Mouse (Mus musculus) hindbrain, embryonic 11.5 days (tissue): Measurements from ENCODE around the gene Pycr1. TPM values are rescaled to one million over a fixed set of nuclear protein-coding genes. Genes with fewer than 3 reads are reported as not detected.
"Not testable (repeated sequence)": the region's sequence is repeated elsewhere in the genome, so short reads cannot be mapped to it uniquely, and the experiment has no call there.

Experiments
- ATAC-seq: fragments of 200-750 bp; cut with Nextera tagmentation; 2 replicates; pipeline ENCODE4 v1.8.0; 2017; ENCODE audit warnings: mild to moderate bottlenecking, moderate TSS enrichment, moderate library complexity; ENCODE audit not compliant: low FRiP score
- DNase-seq: peaks from one replicate; pipeline ENCODE4 v3.0.0-alpha.2; 2015; ENCODE audit warnings: low spot score
- H3K27ac ChIP-seq: fragments of 300-500 bp; sonication (generic); 2 replicates; pipeline ENCODE4 v1.5.1; 2014; ENCODE audit warnings: mild to moderate bottlenecking, low read depth, low read length
- H3K27me3 ChIP-seq: fragments of 300-500 bp; sonication (generic); 2 replicates; pipeline ENCODE4 v1.6.1; 2014; ENCODE audit warnings: mild to moderate bottlenecking, low read length, moderate library complexity, mixed read lengths; ENCODE audit not compliant: control insufficient read depth, insufficient read depth
- H3K36me3 ChIP-seq: fragments of 300-500 bp; sonication (generic); 2 replicates; pipeline ENCODE4 v1.6.1; 2014; ENCODE audit warnings: mild to moderate bottlenecking, low read length, moderate library complexity, mixed read lengths; ENCODE audit not compliant: control insufficient read depth, insufficient read depth
- H3K4me1 ChIP-seq: fragments of 300-500 bp; sonication (generic); replicated peaks from 2 replicates; pipeline ENCODE4 v1.6.1; 2014; ENCODE audit warnings: low read length, mixed read lengths; ENCODE audit not compliant: control insufficient read depth, insufficient read depth
- H3K4me2 ChIP-seq: fragments of 300-500 bp; sonication (generic); replicated peaks from 2 replicates; pipeline ENCODE4 v1.6.1; 2014; ENCODE audit warnings: mild to moderate bottlenecking, low read depth, low read length
- H3K4me3 ChIP-seq: fragments of 300-500 bp; sonication (generic); 2 replicates; pipeline ENCODE4 v1.5.1; 2014; ENCODE audit warnings: low read depth, low read length
- H3K9ac ChIP-seq: fragments of 300-500 bp; sonication (generic); 2 replicates; pipeline ENCODE4 v1.6.1; 2014; ENCODE audit warnings: low read depth, low read length
- H3K9me3 ChIP-seq: fragments of 300-500 bp; sonication (generic); 2 replicates; pipeline ENCODE4 v1.6.1; 2016; ENCODE audit warnings: low read length; ENCODE audit not compliant: control insufficient read depth
- WGBS: fragments of 180-500 bp; shearing (Covaris S2); extraction: QIAGEN DNeasy Blood & Tissue Kit; methylation state at CpG from one replicate; pipeline ENCODE4 v1.1.7; 2014; 5-methylcytosine and 5-hydroxymethylcytosine counted together
- polyA plus RNA-seq: library from polyadenylated mRNA; unstranded; fragments of >200 nt; fragmentation: Nextera tagmentation; extraction: Ambion mirVana; gene quantifications from 2 replicates; pipeline ENCODE4 v1.2.1, GENCODE M21; 2014

Pycr1 gene
- polyA plus RNA-seq, 1 experiment from 2014 or later, result 28.2 TPM

- H3K4me1 ChIP-seq, result peaks cover 4% of the 10 kb centered on the region; the same call in 1 of the 2 replicates
- H3K36me3 ChIP-seq, result peaks cover 4% of the 10 kb centered on the region; the same call in 1 of the 2 replicates
- H3K4me3 ChIP-seq, result no peak overlapping the region
- no peak for DNase-seq
- no peak overlapping the region for H3K9ac ChIP-seq
- H3K27me3 ChIP-seq, result no peaks in the 10 kb centered on the region
- no peak overlapping the region for H3K4me2 ChIP-seq
- no peak overlapping the region for H3K27ac ChIP-seq
- no peaks in the 10 kb centered on the region for H3K9me3 ChIP-seq
- no peak for ATAC-seq
- WGBS, result 93% methylated on average over 4 of the region's 4 CpGs
These were observed 33.4 kb upstream of the Pycr1 start for GRCm38 (mm10) chr11:120676951-120677350.

- H3K4me1 ChIP-seq, ATAC-seq, H3K27me3 ChIP-seq, H3K36me3 ChIP-seq, H3K9me3 ChIP-seq, H3K4me2 ChIP-seq, H3K27ac ChIP-seq, H3K4me3 ChIP-seq, DNase-seq, H3K9ac ChIP-seq: not testable (repeated sequence)
- 83% methylated on average over 3 of the region's 5 CpGs for WGBS
These were observed 32.3 kb upstream of the Pycr1 start for GRCm38 (mm10) chr11:120675875-120676274.

GRCm38 (mm10) chr11:120673594-120674122 lies 30.1 kb upstream of the Pycr1 start:
- Histone ChIP-seq H3K9ac (peak overlapping the region; percentile 67), H3K9me3 (no peaks in the 10 kb centered on the region), H3K4me2 (peak overlapping the region; percentile 77), H3K27ac (peak overlapping the region; percentile 85), H3K4me3 (peak overlapping the region; percentile 75), H3K27me3 (no peaks in the 10 kb centered on the region), H3K36me3 (peaks cover 4% of the 10 kb centered on the region; the same call in 1 of the 2 replicates), H3K4me1 (peaks cover 4% of the 10 kb centered on the region; the same call in 1 of the 2 replicates)
- WGBS, result 41% methylated on average over 12 of the region's 12 CpGs
- no peak; the same call in 1 of the 2 replicates for ATAC-seq
- DNase-seq, result no peak

GRCm38 (mm10) chr11:120672687-120673593 lies 29.4 kb upstream of the Pycr1 start, which contains the start of gene Aspscr1:
Gene Aspscr1, plus strand, starts transcription at chr11:120672973.
- WGBS, result under 1% methylated on average over 72 of the region's 83 CpGs

GRCm38 (mm10) chr11:120666617-120667016 lies 23.0 kb upstream of the Pycr1 start:
- Histone ChIP-seq H3K4me3 (no peak overlapping the region), H3K4me1 (no peaks in the 10 kb centered on the region), H3K4me2 (no peak overlapping the region), H3K36me3 (no peaks in the 10 kb centered on the region), H3K9me3 (no peaks in the 10 kb centered on the region), H3K9ac (no peak overlapping the region), H3K27ac (no peak overlapping the region), H3K27me3 (peaks cover 17% of the 10 kb centered on the region)
- ATAC-seq (no peak), DNase-seq (no peak)
- 15% methylated on average over 3 of the region's 3 CpGs for WGBS

More at GRCm38 (mm10) chr11:120672687-120673593, 29.4 kb upstream of the Pycr1 start, which contains the start of gene Aspscr1:
- Histone ChIP-seq H3K9ac (peak within 1 kb of the TSS; percentile 67), H3K36me3 (no peaks in the 10 kb centered on the region; the same call in 1 of the 2 replicates), H3K4me2 (peak within 1 kb of the TSS; percentile 77), H3K27ac (peak within 1 kb of the TSS; percentile 85), H3K27me3 (no peaks in the 10 kb centered on the region), H3K4me1 (peaks cover 4% of the 10 kb centered on the region; the same call in 1 of the 2 replicates), H3K9me3 (no peaks in the 10 kb centered on the region), H3K4me3 (peak within 1 kb of the TSS; percentile 75)
- DNase-seq, result peak; percentile 97
- ATAC-seq, result peak; percentile 97

GRCm38 (mm10) chr11:120665406-120665805 lies 21.8 kb upstream of the Pycr1 start:
- 63% methylated on average over 3 of the region's 3 CpGs for WGBS
- H3K4me2 ChIP-seq, result no peak overlapping the region
- DNase-seq (no peak), ATAC-seq (no peak)
- no peaks in the 10 kb centered on the region for H3K36me3 ChIP-seq
- H3K27me3 ChIP-seq, result peaks cover 29% of the 10 kb centered on the region
- no peak overlapping the region for H3K9ac ChIP-seq
- no peak overlapping the region for H3K4me3 ChIP-seq
- no peak overlapping the region for H3K27ac ChIP-seq
- no peaks in the 10 kb centered on the region for H3K9me3 ChIP-seq
- peaks cover 7% of the 10 kb centered on the region for H3K4me1 ChIP-seq

GRCm38 (mm10) chr11:120663714-120664113 lies 20.1 kb upstream of the Pycr1 start:
- Histone ChIP-seq H3K27ac (no peak overlapping the region), H3K27me3 (peaks cover 46% of the 10 kb centered on the region), H3K9me3 (no peaks in the 10 kb centered on the region), H3K4me3 (no peak overlapping the region), H3K9ac (no peak overlapping the region), H3K4me1 (peaks cover 17% of the 10 kb centered on the region), H3K36me3 (no peaks in the 10 kb centered on the region), H3K4me2 (no peak overlapping the region)
- no peak for DNase-seq
- ATAC-seq, result no peak
- WGBS, result 67% methylated on average over 5 of the region's 5 CpGs

- no peak overlapping the region for H3K27ac ChIP-seq
- ATAC-seq (no peak), DNase-seq (no peak)
- no peaks in the 10 kb centered on the region for H3K36me3 ChIP-seq
- peaks cover 17% of the 10 kb centered on the region for H3K4me1 ChIP-seq
- 65% methylated on average over 6 of the region's 6 CpGs for WGBS
- no peak overlapping the region for H3K4me3 ChIP-seq
- peaks cover 54% of the 10 kb centered on the region for H3K27me3 ChIP-seq
- H3K4me2 ChIP-seq, result no peak overlapping the region
- no peaks in the 10 kb centered on the region for H3K9me3 ChIP-seq
- no peak overlapping the region for H3K9ac ChIP-seq
These were observed 19.2 kb upstream of the Pycr1 start for GRCm38 (mm10) chr11:120662759-120663158.
